Mouse (Mus musculus) liver, embryonic 13.5 days (tissue): ENCODE measurements around the gene Foxn3. TPM values are rescaled to one million over a fixed set of nuclear protein-coding genes. Genes with fewer than 3 reads are reported as not detected.
A peak's percentile ranks its signal among the peaks of the same experiment; 100 is the strongest.

Experiments used
- ATAC-seq: fragments of 200-750 bp; cut with Nextera tagmentation; 2 replicates; pipeline ENCODE4 v1.8.0; 2017; ENCODE audit warnings: low read depth, mild to moderate bottlenecking, moderate number of reproducible peaks, moderate library complexity
- DNase-seq: peaks from one replicate; pipeline ENCODE4 v3.0.0; 2022
- H3K27ac ChIP-seq: fragments of 300-500 bp; sonication (generic); 2 replicates; pipeline ENCODE4 v1.5.1; 2015; ENCODE audit warnings: moderate library complexity, mild to moderate bottlenecking, inconsistent platforms
- H3K27me3 ChIP-seq: fragments of 300-500 bp; sonication (generic); 2 replicates; pipeline ENCODE4 v1.6.1; 2015; ENCODE audit warnings: mild to moderate bottlenecking, inconsistent platforms
- H3K36me3 ChIP-seq: fragments of 300-500 bp; sonication (generic); 2 replicates; pipeline ENCODE4 v1.6.1; 2015; ENCODE audit warnings: mild to moderate bottlenecking, inconsistent platforms
- H3K4me1 ChIP-seq: fragments of 300-500 bp; sonication (generic); replicated peaks from 2 replicates; pipeline ENCODE4 v1.6.1; 2015; ENCODE audit warnings: inconsistent platforms
- H3K4me2 ChIP-seq: fragments of 300-500 bp; sonication (generic); 2 replicates; pipeline ENCODE4 v1.6.1; 2015; ENCODE audit warnings: inconsistent platforms, mild to moderate bottlenecking, moderate library complexity
- H3K4me3 ChIP-seq: fragments of 300-500 bp; sonication (generic); replicated peaks from 2 replicates; pipeline ENCODE4 v1.5.1; 2015; ENCODE audit warnings: mild to moderate bottlenecking, inconsistent platforms
- H3K9ac ChIP-seq: fragments of 300-500 bp; sonication (generic); 2 replicates; pipeline ENCODE4 v1.6.1; 2015; ENCODE audit warnings: mild to moderate bottlenecking, inconsistent platforms
- H3K9me3 ChIP-seq: fragments of 300-500 bp; sonication (generic); replicated peaks from 2 replicates; pipeline ENCODE4 v1.6.1; 2016; ENCODE audit warnings: inconsistent platforms
- WGBS: fragments of 180-500 bp; shearing (Covaris S2); methylation state at CpG from one replicate; pipeline ENCODE4 v1.1.7; 2015; ENCODE audit not compliant: insufficient replicate concordance; 5-methylcytosine and 5-hydroxymethylcytosine counted together
- polyA plus RNA-seq: library from polyadenylated mRNA; unstranded; fragments of >200 nt; fragmentation: Nextera tagmentation; extraction: Ambion mirVana; gene quantifications from 2 replicates; pipeline ENCODE4 v1.2.1, GENCODE M21; 2015

The Foxn3 gene
- polyA plus RNA-seq, 1 experiment from 2014 or later: 18.1 TPM

GRCm38 (mm10) chr12:99183261-99183792, 380.1 kb downstream of the Foxn3 start:
- H3K4me2 ChIP-seq: no peak overlapping the region
- DNase-seq (no peak), ATAC-seq (no peak)
- H3K4me1 ChIP-seq: no peaks in the 10 kb centered on the region
- no peak overlapping the region for H3K9ac ChIP-seq
- WGBS: 68% methylated on average over 7 of the region's 7 CpGs
- H3K27me3 ChIP-seq: no peaks in the 10 kb centered on the region
- H3K9me3 ChIP-seq: no peaks in the 10 kb centered on the region
- H3K36me3 ChIP-seq: no peaks in the 10 kb centered on the region
- H3K4me3 ChIP-seq: no peak overlapping the region
- H3K27ac ChIP-seq: no peak overlapping the region

DNA sequence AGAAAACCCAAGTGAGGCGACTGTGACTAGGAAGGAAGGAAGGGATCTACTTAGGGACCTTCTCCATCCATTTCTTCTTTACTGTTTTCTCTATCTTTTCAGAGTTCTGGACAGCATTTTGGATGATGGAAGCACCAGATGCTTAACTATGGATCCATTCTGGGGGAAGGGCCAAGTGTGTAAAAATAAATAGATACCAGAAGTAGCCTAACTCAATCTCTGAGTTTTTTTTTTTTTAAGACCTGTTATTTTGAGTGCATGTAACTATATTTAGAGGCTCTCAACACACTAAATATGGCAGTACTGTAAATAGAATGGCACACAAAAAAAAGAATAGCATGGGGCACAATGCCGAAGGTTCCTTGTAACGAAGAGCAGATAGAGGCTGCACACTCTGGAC, 381.0 kb downstream of the Foxn3 start:
- Histone ChIP-seq H3K36me3 (no peaks in the 10 kb centered on the region), H3K9ac (no peak overlapping the region), H3K4me2 (no peak overlapping the region), H3K27ac (no peak overlapping the region), H3K9me3 (no peaks in the 10 kb centered on the region), H3K4me3 (no peak overlapping the region), H3K4me1 (no peaks in the 10 kb centered on the region), H3K27me3 (no peaks in the 10 kb centered on the region)
- 62% methylated on average over 3 of the region's 3 CpGs for WGBS
- DNase-seq (no peak), ATAC-seq (no peak)

- Histone ChIP-seq H3K27me3 (no peaks in the 10 kb centered on the region), H3K4me3 (no peak overlapping the region), H3K36me3 (no peaks in the 10 kb centered on the region), H3K4me1 (no peaks in the 10 kb centered on the region), H3K4me2 (no peak overlapping the region), H3K27ac (no peak overlapping the region), H3K9me3 (no peaks in the 10 kb centered on the region), H3K9ac (no peak overlapping the region)
- DNase-seq (no peak), ATAC-seq (no peak)
- 51% methylated on average over 3 of the region's 3 CpGs for WGBS
These were observed 383.1 kb downstream of the Foxn3 start for GRCm38 (mm10) chr12:99180234-99180824.

GRCm38 (mm10) chr12:99174979-99175621, 388.3 kb downstream of the Foxn3 start:
- Histone ChIP-seq H3K9ac (no peak overlapping the region), H3K4me3 (no peak overlapping the region), H3K27ac (no peak overlapping the region), H3K9me3 (no peaks in the 10 kb centered on the region), H3K36me3 (no peaks in the 10 kb centered on the region), H3K27me3 (no peaks in the 10 kb centered on the region), H3K4me2 (no peak overlapping the region), H3K4me1 (no peaks in the 10 kb centered on the region)
- 70% methylated on average over 11 of the region's 11 CpGs for WGBS
- ATAC-seq (no peak), DNase-seq (no peak)

GRCm38 (mm10) chr12:99172170-99172569, 391.2 kb downstream of the Foxn3 start:
- H3K36me3 ChIP-seq: no peaks in the 10 kb centered on the region
- DNase-seq: no peak
- H3K27ac ChIP-seq: no peak overlapping the region
- H3K4me3 ChIP-seq: no peak overlapping the region
- no peaks in the 10 kb centered on the region for H3K27me3 ChIP-seq
- no peaks in the 10 kb centered on the region for H3K4me1 ChIP-seq
- no peak overlapping the region for H3K4me2 ChIP-seq
- WGBS: 65% methylated on average over 5 of the region's 5 CpGs
- no peak overlapping the region for H3K9ac ChIP-seq
- H3K9me3 ChIP-seq: no peaks in the 10 kb centered on the region
- ATAC-seq: no peak

GRCm38 (mm10) chr12:99169925-99170324, 393.5 kb downstream of the Foxn3 start:
- no peaks in the 10 kb centered on the region for H3K4me1 ChIP-seq
- no peak overlapping the region for H3K9ac ChIP-seq
- ATAC-seq: no peak
- H3K4me3 ChIP-seq: no peak overlapping the region
- no peak overlapping the region for H3K4me2 ChIP-seq
- H3K36me3 ChIP-seq: no peaks in the 10 kb centered on the region
- WGBS: 75% methylated on average over 6 of the region's 6 CpGs
- H3K27me3 ChIP-seq: no peaks in the 10 kb centered on the region
- H3K27ac ChIP-seq: no peak overlapping the region
- H3K9me3 ChIP-seq: no peaks in the 10 kb centered on the region
- no peak for DNase-seq

DNA sequence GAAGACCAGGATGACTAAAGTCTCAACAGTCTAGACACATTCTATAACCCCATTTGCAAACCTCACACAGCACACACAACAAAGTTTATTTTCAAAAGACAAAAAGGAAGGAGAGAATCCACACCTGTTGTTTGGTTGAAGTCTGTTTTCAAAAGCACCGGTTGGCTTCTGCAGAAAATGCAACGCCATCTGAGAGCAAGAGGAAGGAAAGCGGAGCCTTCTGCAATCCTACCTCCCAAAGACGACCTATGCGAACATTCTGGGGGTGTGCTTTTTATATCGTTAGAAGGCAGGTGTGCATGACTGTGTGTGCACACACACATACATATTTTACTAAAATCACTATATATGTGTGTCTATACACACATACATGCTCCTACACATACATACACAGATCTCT, 397.3 kb downstream of the Foxn3 start:
- no peak for ATAC-seq

DNA sequence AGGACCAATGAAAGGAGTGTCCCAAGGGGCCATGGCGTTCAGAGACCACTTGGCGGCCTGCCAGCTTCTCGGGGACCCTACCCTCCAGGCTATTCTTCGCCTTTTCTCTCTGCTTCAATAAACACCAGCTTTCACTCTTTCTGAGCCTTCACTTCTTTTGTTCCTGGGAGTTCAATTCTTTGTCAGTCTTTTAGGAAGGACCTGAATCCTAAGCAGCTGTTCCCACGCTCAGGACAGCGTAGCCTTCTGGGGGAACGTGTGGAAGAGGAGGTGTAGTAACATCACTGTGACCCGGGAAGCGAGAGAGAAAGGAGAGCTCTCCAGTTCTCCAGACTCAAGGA, 400.1 kb downstream of the Foxn3 start:
- H3K4me1 ChIP-seq: no peaks in the 10 kb centered on the region

More for the DNA sequence above, 397.3 kb downstream of the Foxn3 start:
- Histone ChIP-seq H3K27ac (no peak overlapping the region), H3K27me3 (no peaks in the 10 kb centered on the region), H3K4me3 (no peak overlapping the region), H3K36me3 (no peaks in the 10 kb centered on the region), H3K9me3 (no peaks in the 10 kb centered on the region), H3K4me1 (no peaks in the 10 kb centered on the region), H3K4me2 (no peak overlapping the region), H3K9ac (no peak overlapping the region)
- no peak for DNase-seq
- 70% methylated on average over 6 of the region's 6 CpGs for WGBS

GRCm38 (mm10) chr12:99162639-99163341, 400.6 kb downstream of the Foxn3 start:
- no peaks in the 10 kb centered on the region for H3K27me3 ChIP-seq
- 63% methylated on average over 12 of the region's 12 CpGs for WGBS
- H3K4me2 ChIP-seq: 0 out of 2 replicates have a peak overlapping the region, but pooled peaks have one; percentile 10

More for the DNA sequence above, 400.1 kb downstream of the Foxn3 start:
- no peak for DNase-seq
- Histone ChIP-seq H3K9ac (no peak overlapping the region), H3K4me2 (no peak overlapping the region), H3K9me3 (0 out of 2 replicates have a peak, but pooled peaks cover 3% of the 10 kb centered on the region), H3K4me3 (no peak overlapping the region), H3K27ac (no peak overlapping the region), H3K36me3 (no peaks in the 10 kb centered on the region), H3K27me3 (no peaks in the 10 kb centered on the region)
- no peak for ATAC-seq
- 74% methylated on average over 9 of the region's 9 CpGs for WGBS

GRCm38 (mm10) chr12:99162188-99162587, 401.2 kb downstream of the Foxn3 start:
- Histone ChIP-seq H3K27ac (no peak overlapping the region), H3K27me3 (no peaks in the 10 kb centered on the region), H3K4me2 (0 out of 2 replicates have a peak overlapping the region, but pooled peaks have one; percentile 10), H3K4me3 (no peak overlapping the region), H3K36me3 (no peaks in the 10 kb centered on the region), H3K4me1 (no peaks in the 10 kb centered on the region), H3K9ac (no peak overlapping the region), H3K9me3 (0 out of 2 replicates have a peak, but pooled peaks cover 3% of the 10 kb centered on the region)
- 30% methylated on average over 10 of the region's 10 CpGs for WGBS
- ATAC-seq (no peak), DNase-seq (no peak)

More at GRCm38 (mm10) chr12:99162639-99163341, 400.6 kb downstream of the Foxn3 start:
- no peak for DNase-seq
- Histone ChIP-seq H3K9ac (no peak overlapping the region), H3K27ac (no peak overlapping the region), H3K4me1 (no peaks in the 10 kb centered on the region), H3K36me3 (no peaks in the 10 kb centered on the region), H3K4me3 (no peak overlapping the region), H3K9me3 (0 out of 2 replicates have a peak, but pooled peaks cover 3% of the 10 kb centered on the region)
- no peak for ATAC-seq

DNA sequence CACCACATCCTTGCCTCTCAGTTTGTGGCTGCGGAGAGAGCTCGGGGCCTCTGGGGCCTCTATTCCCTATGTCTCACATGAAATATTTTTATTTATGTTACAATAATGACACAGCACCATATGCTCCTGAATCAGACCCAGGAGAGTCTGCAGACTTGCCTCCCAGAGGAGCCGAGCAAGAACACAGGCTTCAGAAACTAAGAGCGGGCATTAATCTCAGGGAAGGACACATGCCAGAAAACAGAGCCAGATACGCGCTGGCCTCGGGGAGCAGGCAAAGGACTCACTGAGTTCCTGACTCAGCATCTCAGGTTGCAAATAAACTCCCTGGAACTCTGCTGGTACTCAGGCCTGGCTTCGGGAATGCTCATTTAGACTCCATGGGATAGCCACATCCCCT, 403.3 kb downstream of the Foxn3 start:
- no peaks in the 10 kb centered on the region for H3K4me1 ChIP-seq
- no peak overlapping the region for H3K9ac ChIP-seq
- H3K27ac ChIP-seq: no peak overlapping the region
- no peak overlapping the region for H3K4me2 ChIP-seq
- no peak overlapping the region for H3K4me3 ChIP-seq
- no peaks in the 10 kb centered on the region for H3K36me3 ChIP-seq
- no peak for DNase-seq
- 0 out of 2 replicates have a peak, but pooled peaks cover 3% of the 10 kb centered on the region for H3K9me3 ChIP-seq
- WGBS: 85% methylated on average over 8 of the region's 8 CpGs
- H3K27me3 ChIP-seq: no peaks in the 10 kb centered on the region
- ATAC-seq: no peak
